Mouse (Mus musculus) CH12.LX (cell line): Measurements from ENCODE around the gene Stat5b. TPM values are rescaled to one million over a fixed set of nuclear protein-coding genes. Genes with fewer than 3 reads are reported as not detected.

Experiments
- DNase-seq: peaks from one replicate; pipeline ENCODE4 v3.0.0-alpha.2; 2013; ENCODE audit errors: extremely low read depth
- H3K27ac ChIP-seq: 2 replicates; pipeline ENCODE4 v1.5.1; 2012; ENCODE audit warnings: low read depth, mild to moderate bottlenecking, control low read depth, moderate library complexity; ENCODE audit not compliant: insufficient read depth
- H3K27me3 ChIP-seq: replicated peaks from 2 replicates; pipeline ENCODE3; 2012; ENCODE audit warnings: inconsistent platforms
- H3K36me3 ChIP-seq, 2 experiments: replicated peaks in 1 of 2; 2 replicates each; pipeline versions ENCODE3 to v1.6.1; 2012; ENCODE audit warnings: inconsistent platforms in 1 of 2, low read length in 1 of 2, mild to moderate bottlenecking in 1 of 2, mixed read lengths in 1 of 2, moderate library complexity in 1 of 2; ENCODE audit not compliant: control insufficient read depth in 1 of 2, insufficient read depth in 1 of 2
- H3K4me1 ChIP-seq, 2 experiments: 2 replicates each; pipeline ENCODE4 v1.6.1; 2012; ENCODE audit warnings: inconsistent platforms in 1 of 2, moderate library complexity in 1 of 2; ENCODE audit not compliant: insufficient read depth in 2 of 2, control insufficient read depth in 1 of 2
- H3K4me2 ChIP-seq: 2 replicates; pipeline ENCODE4 v1.6.1; 2012; ENCODE audit warnings: low read depth, mild to moderate bottlenecking, control low read depth; ENCODE audit not compliant: poor library complexity, insufficient read depth, severe bottlenecking
- H3K4me3 ChIP-seq, 3 experiments: fragments of 150-350 bp in 1 of 3; sonication (generic) in 1 of 3; replicated peaks in 1 of 3; 2 replicates each; pipeline versions ENCODE3 to v1.5.1; 2011 to 2012; ENCODE audit warnings: low read depth in 2 of 3, low read length in 2 of 3, mild to moderate bottlenecking in 2 of 3, moderate library complexity in 2 of 3, control low read depth in 1 of 3, improper control_type of control experiment in 1 of 3, inconsistent platforms in 1 of 3, mixed read lengths in 1 of 3; ENCODE audit not compliant: poor library complexity in 1 of 3
- H3K79me2 ChIP-seq: replicated peaks from 2 replicates; pipeline ENCODE4 v1.6.1; 2012; ENCODE audit warnings: mild to moderate bottlenecking, moderate library complexity; ENCODE audit not compliant: control insufficient read depth, poor library complexity, insufficient read depth, severe bottlenecking; ENCODE audit errors: extremely low read depth
- H3K9ac ChIP-seq: 2 replicates; pipeline ENCODE4 v1.6.1; 2012; ENCODE audit warnings: low read depth, mild to moderate bottlenecking, control low read depth, moderate library complexity; ENCODE audit not compliant: insufficient read depth
- H3K9me3 ChIP-seq: replicated peaks from 2 replicates; pipeline ENCODE3; 2012; ENCODE audit warnings: low read length, inconsistent platforms, mixed read lengths
- BHLHE40 ChIP-seq: IDR thresholded peaks from 2 replicates; pipeline ENCODE4 v1.6.1; 2011; ENCODE audit warnings: mild to moderate bottlenecking, low read depth, low read length, improper control_type of control experiment
- CHD1 ChIP-seq: IDR thresholded peaks from 2 replicates; pipeline ENCODE4 v1.6.1; 2012; ENCODE audit warnings: low read depth, low read length, improper control_type of control experiment, inconsistent platforms
- CHD2 ChIP-seq: IDR thresholded peaks from 2 replicates; pipeline ENCODE4 v1.6.1; 2011; ENCODE audit warnings: low read length, improper control_type of control experiment
- E2F4 ChIP-seq: IDR thresholded peaks from 2 replicates; pipeline ENCODE4 v1.6.1; 2011; ENCODE audit warnings: low read depth, low read length, improper control_type of control experiment; ENCODE audit not compliant: insufficient replicate concordance
- EP300 ChIP-seq: IDR thresholded peaks from 2 replicates; pipeline ENCODE4 v1.6.1; 2011; ENCODE audit warnings: low read length, improper control_type of control experiment
- ETS1 ChIP-seq: conservative IDR thresholded peaks from 2 replicates; pipeline ENCODE4 v1.6.1; 2012; ENCODE audit warnings: low read depth, mild to moderate bottlenecking, inconsistent platforms, low read length, improper control_type of control experiment, moderate library complexity
- GABPA ChIP-seq: IDR thresholded peaks from 2 replicates; pipeline ENCODE4 v1.6.1; 2012; ENCODE audit warnings: low read depth, low read length, improper control_type of control experiment, inconsistent platforms; ENCODE audit not compliant: insufficient replicate concordance
- IRF4 ChIP-seq: IDR thresholded peaks from 2 replicates; pipeline ENCODE4 v1.6.1; 2014; ENCODE audit warnings: low read depth, mild to moderate bottlenecking, inconsistent platforms, low read length, improper control_type of control experiment
- JUND ChIP-seq: conservative IDR thresholded peaks from 2 replicates; pipeline ENCODE4 v1.6.1; 2011; ENCODE audit warnings: low read depth, low read length, improper control_type of control experiment
- KAT2A ChIP-seq: IDR thresholded peaks from 2 replicates; pipeline ENCODE4 v1.6.1; 2012; ENCODE audit warnings: low read length, improper control_type of control experiment, inconsistent platforms; ENCODE audit not compliant: insufficient replicate concordance
- MEF2A ChIP-seq: IDR thresholded peaks from 2 replicates; pipeline ENCODE4 v1.6.1; 2014; ENCODE audit warnings: low read depth, mild to moderate bottlenecking, inconsistent platforms, low read length, improper control_type of control experiment, borderline replicate concordance
- MYC ChIP-seq: IDR thresholded peaks from 2 replicates; pipeline ENCODE4 v1.6.1; 2011; ENCODE audit warnings: low read depth, mild to moderate bottlenecking, improper control_type of control experiment, low read length
- NRF1 ChIP-seq: IDR thresholded peaks from 2 replicates; pipeline ENCODE4 v1.6.1; 2014; ENCODE audit warnings: low read depth, mild to moderate bottlenecking, inconsistent platforms, low read length, improper control_type of control experiment, moderate library complexity
- PAX5 ChIP-seq: IDR thresholded peaks from 2 replicates; pipeline ENCODE4 v1.6.1; 2012; ENCODE audit warnings: low read length, inconsistent platforms, mixed read lengths
- POLR2A ChIP-seq: IDR thresholded peaks from 2 replicates; pipeline ENCODE4 v1.6.1; 2011; ENCODE audit warnings: low read depth, mild to moderate bottlenecking, improper control_type of control experiment, low read length
- POLR2AphosphoS2 ChIP-seq: IDR thresholded peaks from 2 replicates; pipeline ENCODE4 v1.6.1; 2011; ENCODE audit warnings: low read depth, low read length, improper control_type of control experiment
- RCOR1 ChIP-seq: conservative IDR thresholded peaks from 2 replicates; pipeline ENCODE4 v1.6.1; 2012; ENCODE audit warnings: low read depth, mild to moderate bottlenecking, inconsistent platforms, low read length, improper control_type of control experiment
- SMC3 ChIP-seq: IDR thresholded peaks from 2 replicates; pipeline ENCODE4 v1.6.1; 2011; ENCODE audit warnings: low read depth, low read length, improper control_type of control experiment
- TBP ChIP-seq: conservative IDR thresholded peaks from 2 replicates; pipeline ENCODE4 v1.6.1; 2011; ENCODE audit warnings: low read depth, low read length, improper control_type of control experiment
- TCF12 ChIP-seq: IDR thresholded peaks from 2 replicates; pipeline ENCODE4 v1.6.1; 2014; ENCODE audit warnings: low read depth, mild to moderate bottlenecking, inconsistent platforms, low read length, improper control_type of control experiment
- ZC3H11A ChIP-seq: IDR thresholded peaks from 2 replicates; pipeline ENCODE4 v1.6.1; 2012; ENCODE audit warnings: low read depth, mild to moderate bottlenecking, inconsistent platforms, low read length, improper control_type of control experiment
- ZKSCAN1 ChIP-seq: IDR thresholded peaks from 2 replicates; pipeline ENCODE4 v1.6.1; 2012; ENCODE audit warnings: low read depth, inconsistent platforms, low read length, improper control_type of control experiment, borderline replicate concordance
- ZMIZ1 ChIP-seq: IDR thresholded peaks from 2 replicates; pipeline ENCODE4 v1.6.1; 2012; ENCODE audit warnings: low read depth, mild to moderate bottlenecking, inconsistent platforms, low read length, improper control_type of control experiment
- ZNF384 ChIP-seq: IDR thresholded peaks from 2 replicates; pipeline ENCODE4 v1.6.1; 2012; ENCODE audit warnings: low read depth, low read length, improper control_type of control experiment, inconsistent platforms
- dilution Hi-C: fragments of 300-500 bp; cut with MboI; formaldehyde crosslinking; loops from 2 replicates; pipeline ENCODE4 v1.14.3; 2020; ENCODE audit warnings: low sequenced_read_pairs; ENCODE audit not compliant: extremely low pct_unique_long_range_greater_than_20kb, extremely low pct_ligation_motif_present
- in situ Hi-C: fragments of 300-500 bp; cut with MboI; formaldehyde crosslinking; loops from 3 replicates; pipeline ENCODE4 v1.14.3; 2019; ENCODE audit warnings: low sequenced_read_pairs, low pct_ligation_motif_present, low pct_unique_long_range_greater_than_20kb, mixed read lengths
- polyA plus RNA-seq: library from polyadenylated mRNA; unstranded; fragments of >175 nt; gene quantifications from 2 replicates; pipeline ENCODE4 v1.2.1, GENCODE M21; 2012; ENCODE audit warnings: low read depth; ENCODE audit not compliant: insufficient read length
- total RNA-seq, 2 experiments: library from RNA; depleted of rRNA; stranded (reverse); fragments of 300-350 nt in 1 of 2; fragments of >200 nt in 1 of 2; gene quantifications; 2 replicates each; pipeline ENCODE4 v1.2.3; 2012 to 2014

Gene Stat5b
- total and polyA plus RNA-seq, 3 experiments: 11.4 to 24.4 (median 14.0) TPM

DNA sequence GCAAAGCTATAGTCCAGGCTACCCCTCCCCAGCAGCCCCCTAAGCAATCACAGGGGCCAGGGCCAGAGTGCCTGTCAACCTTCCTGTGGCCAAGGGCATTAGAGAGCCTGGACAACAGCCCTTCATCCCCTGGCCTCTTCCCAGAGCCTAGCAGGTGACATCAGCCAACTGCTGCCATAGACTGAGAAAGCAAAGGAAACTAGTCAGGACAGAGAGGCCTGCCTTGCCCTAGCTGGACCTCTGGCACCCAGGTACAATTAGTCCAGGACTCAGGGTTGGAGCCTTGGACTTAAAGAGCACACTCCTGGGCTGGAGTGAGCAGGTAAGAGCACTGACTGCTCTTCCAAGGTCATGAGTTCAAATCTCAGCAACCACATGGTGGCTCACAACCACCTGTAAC lies 34.9 kb upstream of the Stat5b start:
- H3K4me2 ChIP-seq: no peak overlapping the region
- H3K27me3 ChIP-seq: no peaks in the 10 kb centered on the region
- 0 out of 4 replicates have a peak, but pooled peaks cover 0 to 3% of the 10 kb centered on the region in 2 experiments for H3K4me1 ChIP-seq
- in situ Hi-C loops (no loop called here), dilution Hi-C loops (no loop called here)
- peaks cover 67 to 100% of the 10 kb centered on the region in 2 experiments for H3K36me3 ChIP-seq
- H3K4me3 ChIP-seq: no peak overlapping the region
- no peak overlapping the region for H3K9ac ChIP-seq
- DNase-seq: no peak
- H3K27ac ChIP-seq: no peak overlapping the region
- TF ChIP-seq ZNF384 (no peak), ZC3H11A (no peak), PAX5 (no peak), TCF12 (no peak), SMC3 (no peak), EP300 (no peak), GABPA (no peak), TBP (no peak), ETS1 (no peak), JUND (no peak), ZKSCAN1 (no peak), MYC (no peak), ZMIZ1 (no peak), KAT2A (no peak)
- no peaks in the 10 kb centered on the region for H3K9me3 ChIP-seq
- no peaks in the 10 kb centered on the region for H3K79me2 ChIP-seq

DNA sequence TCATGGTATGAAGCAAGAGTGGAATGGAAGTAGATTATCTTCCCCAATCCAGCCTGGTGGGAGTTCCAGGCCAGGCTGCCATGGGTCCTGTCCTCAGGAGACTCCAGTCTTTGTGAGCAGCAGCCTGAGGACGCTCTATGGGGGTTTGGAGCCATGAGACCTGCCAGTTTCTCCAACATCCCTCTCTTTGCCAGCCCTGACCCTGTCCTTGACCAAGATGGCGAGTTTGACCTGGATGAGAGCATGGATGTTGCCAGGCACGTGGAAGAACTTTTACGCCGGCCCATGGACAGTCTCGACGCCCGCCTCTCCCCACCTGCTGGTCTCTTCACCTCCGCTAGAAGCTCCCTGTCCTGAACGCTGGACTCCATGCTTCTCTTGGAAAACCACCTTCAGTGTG lies 33.1 kb upstream of the Stat5b start:
- in situ Hi-C loops (loop anchor here (5.0 kb wide), 1 partner anchor 174 kb away; no protein-coding TSS in a partner anchor), dilution Hi-C loops (no loop called here)
- Histone ChIP-seq H3K4me1 (0 out of 4 replicates have a peak, but pooled peaks cover 0 to 2% of the 10 kb centered on the region in 2 experiments), H3K9ac (no peak overlapping the region)
- no peak for DNase-seq
- no peak for TF ChIP-seq POLR2AphosphoS2
- TF ChIP-seq BHLHE40: no peak
- TF ChIP-seq PAX5: no peak
- no peak for TF ChIP-seq CHD2
- TF ChIP-seq ZC3H11A: no peak
- TF ChIP-seq POLR2A: no peak
- no peak for TF ChIP-seq RCOR1
- no peak for TF ChIP-seq IRF4
- no peak for TF ChIP-seq MEF2A
- no peak for TF ChIP-seq CHD1
- no peak for TF ChIP-seq E2F4
- TF ChIP-seq NRF1: no peak
- TF ChIP-seq, all 38 proteins: peak for 0
- Histone ChIP-seq H3K36me3 (peaks cover 65 to 99% of the 10 kb centered on the region in 2 experiments), H3K79me2 (no peaks in the 10 kb centered on the region), H3K27me3 (no peaks in the 10 kb centered on the region), H3K4me2 (no peak overlapping the region), H3K27ac (no peak overlapping the region), H3K9me3 (no peaks in the 10 kb centered on the region), H3K4me3 (no peak overlapping the region)
